Mouse (Mus musculus) spleen, adult 2 months (tissue): ENCODE results near the gene Nipbl.

Experiments
- CTCF ChIP-seq: fragments of 200-500 bp; IDR thresholded peaks from 2 replicates; pipeline ENCODE4 v1.5.1; 2011; ENCODE audit warnings: mild to moderate bottlenecking, inconsistent platforms; ENCODE audit not compliant: insufficient read depth, insufficient read length, insufficient replicate concordance; ENCODE audit errors: extremely low read depth
- POLR2A ChIP-seq: fragments of 200-500 bp; IDR thresholded peaks from 2 replicates; pipeline ENCODE4 v1.6.1; 2011; ENCODE audit warnings: low read depth, low read length, inconsistent platforms

DNA sequence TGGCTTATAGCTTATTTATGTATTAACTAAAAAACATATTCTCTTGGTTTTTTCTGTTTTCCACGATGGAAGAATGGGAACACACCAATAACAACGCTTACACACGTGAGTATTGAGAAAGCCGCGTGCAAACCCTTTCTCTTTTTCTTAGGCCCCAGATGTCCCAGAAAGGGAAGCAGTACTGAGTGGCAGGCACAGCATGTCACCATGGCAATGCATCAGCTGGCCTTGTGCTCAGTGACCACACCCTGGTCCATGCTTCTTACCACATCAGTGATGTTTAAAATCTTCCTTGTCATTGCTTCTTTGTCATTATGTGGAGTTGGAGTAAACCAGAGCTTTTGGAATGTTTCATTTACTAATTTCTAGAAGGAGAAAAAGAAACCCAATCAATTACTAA lies 125.1 kb downstream of the Nipbl start:
- no peak for TF ChIP-seq CTCF
- no peak for TF ChIP-seq POLR2A
